Mouse (Mus musculus) limb, embryonic 14.5 days (tissue): ENCODE measurements at regions not wholly inside any gene's neighbourhood (a gene's known extent, or its start where the extent isn't known, plus 50 kb on each side); places are given as distances from the start of the nearest gene placed in this dataset.

Experiments
- ATAC-seq: fragments of 200-750 bp; cut with Nextera tagmentation; 2 replicates; pipeline ENCODE4 v1.8.0; 2017; ENCODE audit warnings: low read depth, moderate number of reproducible peaks, moderate TSS enrichment; ENCODE audit not compliant: low FRiP score
- DNase-seq: peaks from one replicate; pipeline ENCODE4 v3.0.0-alpha.2; 2015; ENCODE audit warnings: low spot score
- H3K27ac ChIP-seq: fragments of 300-500 bp; sonication (generic); replicated peaks from 2 replicates; pipeline ENCODE4 v1.5.1; 2014; ENCODE audit warnings: low read depth, mild to moderate bottlenecking, low read length, moderate library complexity, mixed read lengths
- H3K27me3 ChIP-seq: fragments of 300-500 bp; sonication (generic); 2 replicates; pipeline ENCODE4 v1.6.1; 2014; ENCODE audit warnings: low read length, mixed read lengths; ENCODE audit not compliant: control insufficient read depth, insufficient read depth
- H3K36me3 ChIP-seq: fragments of 300-500 bp; sonication (generic); 2 replicates; pipeline ENCODE4 v1.6.1; 2014; ENCODE audit warnings: mild to moderate bottlenecking, low read length, moderate library complexity, mixed read lengths; ENCODE audit not compliant: control insufficient read depth, insufficient read depth
- H3K4me1 ChIP-seq: fragments of 300-500 bp; sonication (generic); 2 replicates; pipeline ENCODE4 v1.6.1; 2014; ENCODE audit warnings: antibody characterized with exemption, low read length, mixed read lengths; ENCODE audit not compliant: control insufficient read depth, insufficient read depth
- H3K4me2 ChIP-seq: fragments of 300-500 bp; sonication (generic); replicated peaks from 2 replicates; pipeline ENCODE4 v1.6.1; 2014; ENCODE audit warnings: low read depth, mild to moderate bottlenecking, low read length, moderate library complexity; ENCODE audit not compliant: severe bottlenecking
- H3K4me3 ChIP-seq: fragments of 300-500 bp; sonication (generic); replicated peaks from 2 replicates; pipeline ENCODE4 v1.5.1; 2014; ENCODE audit warnings: low read length
- H3K9ac ChIP-seq: fragments of 300-500 bp; sonication (generic); 2 replicates; pipeline ENCODE4 v1.6.1; 2014; ENCODE audit warnings: mild to moderate bottlenecking, low read depth, low read length, moderate library complexity; ENCODE audit not compliant: severe bottlenecking
- H3K9me3 ChIP-seq: fragments of 300-500 bp; sonication (generic); 2 replicates; pipeline ENCODE4 v1.6.1; 2016; ENCODE audit warnings: low read length; ENCODE audit not compliant: control insufficient read depth
- POLR2A ChIP-seq: fragments of 200-500 bp; IDR thresholded peaks from 2 replicates; pipeline ENCODE4 v1.8.0; 2012; ENCODE audit warnings: inconsistent platforms, mild to moderate bottlenecking, moderate library complexity, borderline replicate concordance; ENCODE audit not compliant: insufficient read depth, insufficient read length; ENCODE audit errors: extremely low read depth
- WGBS: fragments of 180-500 bp; shearing (Covaris S2); extraction: QIAGEN DNeasy Blood & Tissue Kit; methylation state at CpG from one replicate; pipeline ENCODE4 v1.1.7; 2014; 5-methylcytosine and 5-hydroxymethylcytosine counted together

GRCm38 (mm10) chr16:24096076-24096475 lies 107.4 kb upstream of the Bcl6 start:
- Histone ChIP-seq H3K36me3 (no peaks in the 10 kb centered on the region), H3K9me3 (no peaks in the 10 kb centered on the region), H3K9ac (no peak overlapping the region), H3K27ac (no peak overlapping the region), H3K27me3 (no peaks in the 10 kb centered on the region), H3K4me2 (no peak overlapping the region), H3K4me3 (no peak overlapping the region), H3K4me1 (no peaks in the 10 kb centered on the region)
- DNase-seq (no peak), ATAC-seq (no peak)
- TF ChIP-seq POLR2A = no peak
- 63% methylated on average over 1 of the region's 1 CpGs for WGBS

- TF ChIP-seq POLR2A = no peak
- DNase-seq (no peak), ATAC-seq (no peak)
- Histone ChIP-seq H3K27ac (no peak overlapping the region), H3K9ac (no peak overlapping the region), H3K4me2 (no peak overlapping the region), H3K27me3 (no peaks in the 10 kb centered on the region), H3K4me1 (no peaks in the 10 kb centered on the region), H3K36me3 (no peaks in the 10 kb centered on the region), H3K9me3 (no peaks in the 10 kb centered on the region), H3K4me3 (no peak overlapping the region)
- WGBS = 87% methylated on average over 4 of the region's 4 CpGs
Measured at GRCm38 (mm10) chr16:24095630-24096029, 107.0 kb upstream of the Bcl6 start.

DNA sequence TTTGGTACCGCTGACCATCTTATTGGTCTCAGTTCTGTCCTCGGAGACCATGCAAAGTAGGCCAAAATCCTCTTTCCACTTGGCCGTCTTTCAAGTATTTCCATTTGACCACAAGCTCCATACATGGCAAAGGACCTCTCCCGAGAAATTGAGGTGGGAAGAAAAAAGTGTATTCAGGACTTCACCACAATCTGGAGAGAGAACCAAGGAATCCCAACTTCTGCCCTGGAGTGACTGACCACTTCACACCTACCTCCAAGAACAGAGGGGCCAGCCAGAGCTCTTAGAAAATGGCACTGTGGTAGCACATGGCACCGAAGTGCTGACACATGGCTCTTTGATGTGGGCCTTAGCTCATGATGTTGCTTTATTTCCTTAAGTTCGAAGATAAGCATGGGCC lies 105.9 kb upstream of the Bcl6 start:
- 75% methylated on average over 6 of the region's 6 CpGs for WGBS
- no peaks in the 10 kb centered on the region for H3K36me3 ChIP-seq
- H3K9ac ChIP-seq = no peak overlapping the region
- no peak overlapping the region for H3K4me2 ChIP-seq
- TF ChIP-seq POLR2A = no peak
- no peaks in the 10 kb centered on the region for H3K4me1 ChIP-seq
- ATAC-seq (no peak), DNase-seq (no peak)
- H3K27me3 ChIP-seq = no peaks in the 10 kb centered on the region
- no peak overlapping the region for H3K4me3 ChIP-seq
- H3K9me3 ChIP-seq = no peaks in the 10 kb centered on the region
- no peak overlapping the region for H3K27ac ChIP-seq

DNA sequence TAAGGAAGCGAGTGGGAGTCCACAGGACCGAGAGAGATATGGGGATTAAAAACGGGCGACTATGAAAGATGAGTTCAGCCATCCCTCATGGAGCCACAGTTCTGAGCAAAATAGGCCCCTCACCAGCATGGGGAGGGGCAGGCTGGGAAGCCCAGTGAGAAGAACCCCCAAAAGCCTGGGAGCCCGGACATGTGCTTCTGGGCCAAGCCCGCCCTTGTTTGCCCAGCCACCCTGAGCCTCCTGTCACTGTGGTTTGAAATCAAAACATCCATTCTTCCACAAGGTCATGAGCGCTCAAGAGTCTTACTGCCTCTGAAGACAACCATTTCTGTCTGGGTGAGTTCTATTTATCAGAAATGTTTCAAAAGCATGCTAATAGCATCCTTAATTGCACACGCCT lies 105.0 kb upstream of the Bcl6 start:
- TF ChIP-seq POLR2A = no peak
- no peaks in the 10 kb centered on the region for H3K9me3 ChIP-seq
- 96% methylated on average over 8 of the region's 8 CpGs for WGBS
- H3K9ac ChIP-seq = no peak overlapping the region
- H3K27ac ChIP-seq = no peak overlapping the region
- no peak for DNase-seq
- no peak overlapping the region for H3K4me3 ChIP-seq
- no peaks in the 10 kb centered on the region for H3K36me3 ChIP-seq
- no peak for ATAC-seq
- H3K27me3 ChIP-seq = no peaks in the 10 kb centered on the region
- H3K4me1 ChIP-seq = no peaks in the 10 kb centered on the region
- no peak overlapping the region for H3K4me2 ChIP-seq

DNA sequence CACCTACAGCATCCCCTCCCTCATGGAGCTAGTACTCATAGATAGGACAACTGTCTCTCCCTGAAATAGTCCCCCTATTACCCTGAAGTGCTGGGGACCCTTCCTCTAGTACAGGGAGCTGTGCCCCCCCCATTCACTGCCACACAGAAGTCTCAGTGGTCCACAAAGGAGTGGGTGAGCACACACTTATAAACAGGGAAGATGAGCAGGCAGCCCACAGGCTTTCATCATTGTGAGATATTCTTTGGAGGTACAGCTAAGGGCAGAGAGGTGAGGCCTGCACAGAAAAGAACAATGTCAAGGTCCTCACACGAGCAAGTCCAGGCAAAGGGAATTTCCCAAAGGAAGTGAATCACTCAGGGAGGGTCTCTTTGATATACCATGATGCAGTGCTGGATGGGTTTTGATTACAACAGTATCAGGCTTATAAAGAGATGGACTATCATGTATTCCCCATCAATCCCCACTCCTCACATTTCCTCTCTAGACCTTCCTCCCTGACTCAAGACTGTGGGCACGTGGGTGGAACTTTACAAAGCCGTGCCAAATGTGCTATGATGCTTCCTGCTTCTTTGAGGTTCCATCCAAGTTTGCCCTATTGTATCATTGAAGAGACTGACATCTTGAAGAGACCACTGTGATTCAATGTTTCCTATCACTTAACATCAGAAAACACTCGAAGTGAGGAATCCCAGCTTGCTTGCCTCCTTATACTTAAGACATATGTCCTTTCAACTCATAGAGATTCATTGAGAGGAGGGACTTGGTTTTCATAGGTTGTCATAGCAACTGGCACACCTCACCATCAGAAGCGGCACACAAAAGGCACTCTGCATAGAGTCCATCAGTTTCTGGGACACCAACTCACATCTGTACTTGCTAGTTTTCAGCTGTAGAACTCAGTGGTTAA lies 104.2 kb upstream of the Bcl6 start:
- Histone ChIP-seq H3K4me3 (no peak overlapping the region), H3K27me3 (no peaks in the 10 kb centered on the region), H3K4me1 (no peaks in the 10 kb centered on the region), H3K36me3 (no peaks in the 10 kb centered on the region), H3K27ac (no peak overlapping the region), H3K9me3 (no peaks in the 10 kb centered on the region), H3K9ac (no peak overlapping the region), H3K4me2 (no peak overlapping the region)
- no peak for TF ChIP-seq POLR2A
- DNase-seq = no peak
- 83% methylated on average over 5 of the region's 5 CpGs for WGBS
- no peak for ATAC-seq
